Mouse (Mus musculus): Measurements from ENCODE around the gene Nup62. TPM values are rescaled to one million over a fixed set of nuclear protein-coding genes. Genes with fewer than 3 reads are reported as not detected.

Gene Nup62
- polyA plus RNA-seq, 1 experiment from 2014 or later = 68.9 TPM

GRCm38 (mm10) chr7:44790066-44790465 is 25.8 kb upstream of the Nup62 start:
- Histone ChIP-seq H3K27ac (ENCODE audit: low read depth) (no peak overlapping the region), H3K4me2 (no peak overlapping the region), H3K4me3 (ENCODE audit: low read depth, low read length) (no peak overlapping the region), H3K36me3 (ENCODE audit: insufficient read depth) (no peaks in the 10 kb centered on the region), H3K4me1 (ENCODE audit: insufficient read depth) (no peaks in the 10 kb centered on the region), H3K9me3 (ENCODE audit: low read depth, low read length) (no peaks in the 10 kb centered on the region), H3K9ac (no peak overlapping the region), H3K27me3 (ENCODE audit: insufficient read depth, low read length) (no peaks in the 10 kb centered on the region)
- ATAC-seq (ENCODE audit: insufficient read depth) (no peak), DNase-seq (no peak)
- no peak for TF ChIP-seq CTCF (IDR thresholded peaks at IDR 0.05; ENCODE audit: low read depth)
- 53% methylated on average over 4 of the region's 4 CpGs for WGBS

- Histone ChIP-seq H3K4me3 (ENCODE audit: low read depth, low read length) (no peak overlapping the region), H3K9me3 (ENCODE audit: low read depth, low read length) (no peaks in the 10 kb centered on the region), H3K9ac (no peak overlapping the region), H3K4me1 (ENCODE audit: insufficient read depth) (no peaks in the 10 kb centered on the region), H3K27me3 (ENCODE audit: insufficient read depth, low read length) (no peaks in the 10 kb centered on the region), H3K27ac (ENCODE audit: low read depth) (no peak overlapping the region), H3K4me2 (no peak overlapping the region), H3K36me3 (ENCODE audit: insufficient read depth) (no peaks in the 10 kb centered on the region)
- no peak for ATAC-seq (ENCODE audit: insufficient read depth)
- no peak for DNase-seq
- WGBS = 78% methylated on average over 6 of the region's 6 CpGs
- no peak for TF ChIP-seq CTCF (IDR thresholded peaks at IDR 0.05; ENCODE audit: low read depth)
Observed at GRCm38 (mm10) chr7:44792781-44793180, 23.1 kb upstream of the Nup62 start.

GRCm38 (mm10) chr7:44808927-44809326 is 7.0 kb upstream of the Nup62 start:
- ATAC-seq (ENCODE audit: insufficient read depth) (no peak), DNase-seq (no peak)
- Histone ChIP-seq H3K4me1 (ENCODE audit: insufficient read depth) (no peaks in the 10 kb centered on the region), H3K9ac (no peak overlapping the region), H3K9me3 (ENCODE audit: low read depth, low read length) (no peaks in the 10 kb centered on the region), H3K4me2 (no peak overlapping the region), H3K36me3 (ENCODE audit: insufficient read depth) (peaks cover 17% of the 10 kb centered on the region), H3K27me3 (ENCODE audit: insufficient read depth, low read length) (no peaks in the 10 kb centered on the region), H3K27ac (ENCODE audit: low read depth) (no peak overlapping the region), H3K4me3 (ENCODE audit: low read depth, low read length) (no peak overlapping the region)
- 77% methylated on average over 2 of the region's 2 CpGs for WGBS
- TF ChIP-seq CTCF (IDR thresholded peaks at IDR 0.05; ENCODE audit: low read depth) = no peak

- no peak for DNase-seq
- TF ChIP-seq CTCF (IDR thresholded peaks at IDR 0.05; ENCODE audit: low read depth) = no peak
Observed at GRCm38 (mm10) chr7:44809466-44809865, 6.4 kb upstream of the Nup62 start.

GRCm38 (mm10) chr7:44810365-44810764 is 5.5 kb upstream of the Nup62 start:
- Histone ChIP-seq H3K27me3 (ENCODE audit: insufficient read depth, low read length) (no peaks in the 10 kb centered on the region), H3K9ac (no peak overlapping the region), H3K27ac (ENCODE audit: low read depth) (no peak overlapping the region), H3K4me1 (ENCODE audit: insufficient read depth) (0 out of 2 replicates have a peak, but pooled peaks cover 3% of the 10 kb centered on the region), H3K4me2 (no peak overlapping the region), H3K9me3 (ENCODE audit: low read depth, low read length) (no peaks in the 10 kb centered on the region), H3K4me3 (ENCODE audit: low read depth, low read length) (no peak overlapping the region), H3K36me3 (ENCODE audit: insufficient read depth) (peaks cover 25% of the 10 kb centered on the region)
- 74% methylated on average over 4 of the region's 4 CpGs for WGBS
- no peak for TF ChIP-seq CTCF (IDR thresholded peaks at IDR 0.05; ENCODE audit: low read depth)
- DNase-seq (no peak), ATAC-seq (ENCODE audit: insufficient read depth) (no peak)

More at GRCm38 (mm10) chr7:44809466-44809865, 6.4 kb upstream of the Nup62 start:
- Histone ChIP-seq H3K4me3 (ENCODE audit: low read depth, low read length) (no peak overlapping the region), H3K9ac (no peak overlapping the region), H3K27ac (ENCODE audit: low read depth) (no peak overlapping the region), H3K4me2 (no peak overlapping the region), H3K27me3 (ENCODE audit: insufficient read depth, low read length) (no peaks in the 10 kb centered on the region), H3K36me3 (ENCODE audit: insufficient read depth) (peaks cover 22% of the 10 kb centered on the region), H3K9me3 (ENCODE audit: low read depth, low read length) (no peaks in the 10 kb centered on the region), H3K4me1 (ENCODE audit: insufficient read depth) (no peaks in the 10 kb centered on the region)
- 83% methylated on average over 3 of the region's 3 CpGs for WGBS
- ATAC-seq (ENCODE audit: insufficient read depth) = no peak

GRCm38 (mm10) chr7:44810819-44811557 is 4.9 kb upstream of the Nup62 start:
- H3K9ac ChIP-seq = no peak overlapping the region
- H3K36me3 ChIP-seq (ENCODE audit: insufficient read depth) = peaks cover 25% of the 10 kb centered on the region
- H3K27ac ChIP-seq (ENCODE audit: low read depth) = no peak overlapping the region
- H3K4me3 ChIP-seq (ENCODE audit: low read depth, low read length) = no peak overlapping the region
- no peaks in the 10 kb centered on the region for H3K27me3 ChIP-seq (ENCODE audit: insufficient read depth, low read length)
- H3K9me3 ChIP-seq (ENCODE audit: low read depth, low read length) = no peaks in the 10 kb centered on the region
- no peak for ATAC-seq (ENCODE audit: insufficient read depth)
- 88% methylated on average over 7 of the region's 7 CpGs for WGBS
- 0 out of 2 replicates have a peak, but pooled peaks cover 3% of the 10 kb centered on the region for H3K4me1 ChIP-seq (ENCODE audit: insufficient read depth)
- no peak overlapping the region for H3K4me2 ChIP-seq
- DNase-seq = no peak
- TF ChIP-seq CTCF (IDR thresholded peaks at IDR 0.05; ENCODE audit: low read depth) = no peak

GRCm38 (mm10) chr7:44812651-44813325 is 3.1 kb upstream of the Nup62 start:
- no peak for TF ChIP-seq CTCF (IDR thresholded peaks at IDR 0.05; ENCODE audit: low read depth)
- H3K27me3 ChIP-seq (ENCODE audit: insufficient read depth, low read length) = no peaks in the 10 kb centered on the region
- WGBS = 91% methylated on average over 20 of the region's 20 CpGs
- peaks cover 8% of the 10 kb centered on the region; the same call in 1 of the 2 replicates for H3K4me1 ChIP-seq (ENCODE audit: insufficient read depth)
- H3K4me3 ChIP-seq (ENCODE audit: low read depth, low read length) = no peak overlapping the region
- no peaks in the 10 kb centered on the region for H3K9me3 ChIP-seq (ENCODE audit: low read depth, low read length)
- no peak overlapping the region for H3K27ac ChIP-seq (ENCODE audit: low read depth)
- DNase-seq (no peak), ATAC-seq (ENCODE audit: insufficient read depth) (no peak)
- peaks cover 25% of the 10 kb centered on the region for H3K36me3 ChIP-seq (ENCODE audit: insufficient read depth)
- no peak overlapping the region for H3K9ac ChIP-seq
- H3K4me2 ChIP-seq = no peak overlapping the region
